Mouse (Mus musculus) CD4-positive, CD25-positive, alpha-beta regulatory T cell, adult 2 months (primary cell): ENCODE data around the gene Ptprc.

Source experiments
- DNase-seq: peaks from one replicate; pipeline ENCODE4 v3.0.0-alpha.2; 2012; ENCODE audit warnings: low read depth, low spot score

Ptprc gene

DNA sequence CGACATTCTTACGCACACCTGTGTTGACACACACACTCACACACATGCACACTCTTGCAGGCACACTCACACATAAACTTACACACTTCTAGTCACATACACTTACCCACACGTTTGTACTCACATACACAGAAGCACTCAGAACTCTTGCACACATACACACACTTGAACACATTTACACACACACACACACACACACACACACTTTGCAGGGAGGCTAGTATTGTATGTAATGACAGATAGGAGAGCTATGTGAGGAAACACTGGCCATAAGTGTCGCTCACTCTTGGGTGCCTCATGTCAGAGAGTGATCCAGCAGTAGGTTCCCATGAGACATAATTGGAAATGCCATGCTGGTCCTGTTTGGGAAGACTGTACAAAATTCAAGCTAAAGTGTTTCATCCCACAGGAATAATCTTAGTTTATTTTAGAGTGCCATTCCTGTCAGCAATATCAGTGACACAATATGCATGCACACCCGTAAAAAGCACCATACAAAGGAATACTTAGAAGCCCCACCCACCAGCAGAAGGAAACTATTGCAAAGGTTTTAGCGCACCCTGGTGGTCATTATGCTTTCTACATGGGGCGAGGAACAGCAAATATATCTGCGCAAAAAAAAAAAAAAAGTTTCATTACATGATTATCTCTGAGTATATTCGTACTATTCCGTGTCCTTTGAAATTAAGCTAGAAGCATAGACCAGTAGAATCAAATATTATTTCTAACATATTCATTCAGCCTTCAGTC, 131.1 kb downstream of the Ptprc start:
- DNase-seq = peak; percentile 90

DNA sequence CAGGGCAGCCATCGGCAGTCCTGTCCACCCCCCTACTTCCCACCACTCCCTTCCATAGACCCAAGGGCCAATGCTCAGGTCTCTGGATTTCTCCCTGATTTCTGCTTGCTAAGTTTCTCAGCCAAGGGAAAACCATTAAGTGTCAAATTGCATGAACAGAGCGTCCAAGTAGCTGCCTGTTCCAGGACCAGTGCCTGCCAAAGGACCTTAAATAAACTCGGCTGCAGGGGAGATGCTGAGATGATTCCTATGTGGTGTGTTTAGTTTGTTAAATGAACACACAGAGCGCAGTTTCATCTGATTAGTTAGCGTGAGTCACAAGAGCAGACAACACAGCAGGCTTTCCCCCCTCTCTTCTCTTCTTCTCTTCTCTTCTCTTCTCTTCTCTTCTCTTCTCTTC, 135.0 kb downstream of the Ptprc start:
- no peak for DNase-seq

DNA sequence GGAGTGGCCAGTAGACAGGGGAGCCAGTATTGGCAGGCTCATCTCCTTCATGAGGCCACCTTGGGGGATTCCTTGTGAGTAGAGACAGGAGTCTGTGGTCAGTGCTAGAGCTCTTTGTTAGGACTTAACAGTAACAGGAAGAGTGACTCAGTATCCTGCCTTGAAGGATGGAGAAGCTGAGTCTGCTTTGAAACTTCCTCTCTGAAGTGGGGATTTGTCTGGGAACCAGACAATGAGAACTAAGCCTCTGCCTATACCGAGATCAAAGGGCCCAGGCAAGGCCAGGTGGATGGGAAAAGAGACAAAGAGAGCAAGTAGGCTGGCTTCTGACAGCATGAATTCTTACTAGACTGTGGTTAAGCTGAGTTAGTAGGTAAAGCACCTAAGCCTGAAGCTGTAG, 136.3 kb downstream of the Ptprc start:
- peak; percentile 25 for DNase-seq

DNA sequence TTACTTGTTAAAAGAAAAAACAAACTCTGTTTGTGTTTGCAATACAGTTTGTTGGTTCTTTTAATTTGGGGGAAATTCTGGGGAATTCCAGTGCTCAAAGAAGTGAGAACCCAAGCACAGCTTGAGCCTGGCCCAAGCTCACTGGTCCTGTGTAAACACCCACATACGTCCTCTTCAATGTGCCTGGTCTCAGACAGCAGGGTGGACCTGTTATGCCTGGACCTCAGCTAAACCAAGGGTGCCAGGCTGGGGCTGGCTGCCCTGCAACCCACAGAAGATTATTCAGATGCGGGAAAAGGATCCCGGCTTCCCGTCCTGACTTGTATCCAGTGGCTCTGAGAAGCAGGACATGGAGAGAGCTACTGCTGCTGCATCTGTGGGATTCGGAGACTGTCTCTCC, 138.0 kb downstream of the Ptprc start:
- peak; percentile 8 for DNase-seq

DNA sequence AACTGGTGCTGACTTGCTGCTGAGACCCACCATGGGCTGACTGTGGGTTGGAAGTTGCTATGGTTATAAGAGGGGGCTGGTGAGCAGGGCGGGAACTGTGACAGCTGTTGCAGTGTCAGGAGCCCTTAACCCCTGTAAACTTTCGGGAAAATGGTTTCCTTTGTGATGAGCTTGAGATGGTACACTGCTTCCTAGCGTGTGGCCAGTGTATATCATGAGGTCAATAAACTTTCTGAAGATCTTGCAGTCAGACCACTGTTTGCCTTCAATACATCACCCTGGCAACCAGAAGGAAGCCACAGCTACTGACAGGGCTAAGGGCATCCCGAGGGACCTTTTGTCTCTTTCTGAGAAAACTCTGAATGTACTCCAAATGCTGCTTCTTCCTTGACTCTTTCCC, 145.9 kb downstream of the Ptprc start:
- DNase-seq = no peak

DNA sequence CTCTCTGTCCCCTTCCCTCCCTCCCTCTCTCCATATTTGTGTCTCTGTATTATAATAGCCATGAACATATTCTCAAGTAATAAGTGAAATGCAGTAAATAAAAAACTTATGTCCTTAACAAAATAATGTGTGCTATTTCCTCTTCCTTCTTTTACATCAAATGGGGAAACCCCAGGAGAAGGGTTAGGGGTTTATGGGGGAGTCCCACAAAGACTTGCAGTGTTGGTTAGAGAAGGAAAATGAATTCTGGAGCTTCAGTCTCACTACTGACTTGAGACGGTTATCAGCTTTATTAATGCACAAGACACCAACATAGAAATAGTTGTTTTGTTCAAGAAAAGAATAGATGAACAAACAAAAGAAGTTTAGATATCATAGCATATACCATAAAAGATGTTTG, 150.2 kb downstream of the Ptprc start:
- DNase-seq = no peak

DNA sequence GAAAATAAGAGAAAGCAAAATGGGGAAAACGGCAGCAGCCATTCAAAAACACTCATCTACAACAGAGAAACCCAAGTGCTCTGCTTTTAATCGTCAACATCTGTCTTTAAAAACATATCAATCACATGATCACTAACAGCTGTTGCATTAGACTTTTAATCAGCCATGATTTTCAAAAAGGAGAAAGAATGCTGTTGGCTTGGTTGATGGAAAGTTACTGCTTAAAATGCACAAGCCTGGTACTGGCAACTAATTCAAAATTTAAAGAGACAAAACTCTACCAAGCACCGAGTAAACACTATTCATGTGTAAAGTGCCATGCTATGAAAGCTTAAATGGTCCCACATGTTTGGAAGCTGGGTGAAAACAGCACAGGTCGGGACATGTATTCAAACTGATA, 151.9 kb downstream of the Ptprc start:
- DNase-seq = no peak

DNA sequence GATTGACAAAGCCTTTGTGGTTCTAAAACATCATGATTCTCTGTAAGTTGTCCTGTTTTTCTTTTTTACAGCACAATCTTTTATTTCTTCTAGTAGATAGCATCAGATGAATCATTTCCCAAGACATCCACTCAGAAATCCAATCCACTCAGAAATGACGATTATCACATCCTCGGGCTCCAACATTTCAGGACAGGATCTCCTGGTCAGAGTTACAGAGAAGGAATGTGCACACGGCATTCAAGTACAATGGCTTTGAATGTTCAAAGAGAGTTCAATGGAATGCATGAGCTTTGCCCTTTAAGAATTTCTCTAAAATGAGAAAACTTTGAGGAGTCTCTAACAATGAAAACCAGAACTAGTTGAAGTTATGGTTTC, 152.6 kb downstream of the Ptprc start:
- no peak for DNase-seq

DNA sequence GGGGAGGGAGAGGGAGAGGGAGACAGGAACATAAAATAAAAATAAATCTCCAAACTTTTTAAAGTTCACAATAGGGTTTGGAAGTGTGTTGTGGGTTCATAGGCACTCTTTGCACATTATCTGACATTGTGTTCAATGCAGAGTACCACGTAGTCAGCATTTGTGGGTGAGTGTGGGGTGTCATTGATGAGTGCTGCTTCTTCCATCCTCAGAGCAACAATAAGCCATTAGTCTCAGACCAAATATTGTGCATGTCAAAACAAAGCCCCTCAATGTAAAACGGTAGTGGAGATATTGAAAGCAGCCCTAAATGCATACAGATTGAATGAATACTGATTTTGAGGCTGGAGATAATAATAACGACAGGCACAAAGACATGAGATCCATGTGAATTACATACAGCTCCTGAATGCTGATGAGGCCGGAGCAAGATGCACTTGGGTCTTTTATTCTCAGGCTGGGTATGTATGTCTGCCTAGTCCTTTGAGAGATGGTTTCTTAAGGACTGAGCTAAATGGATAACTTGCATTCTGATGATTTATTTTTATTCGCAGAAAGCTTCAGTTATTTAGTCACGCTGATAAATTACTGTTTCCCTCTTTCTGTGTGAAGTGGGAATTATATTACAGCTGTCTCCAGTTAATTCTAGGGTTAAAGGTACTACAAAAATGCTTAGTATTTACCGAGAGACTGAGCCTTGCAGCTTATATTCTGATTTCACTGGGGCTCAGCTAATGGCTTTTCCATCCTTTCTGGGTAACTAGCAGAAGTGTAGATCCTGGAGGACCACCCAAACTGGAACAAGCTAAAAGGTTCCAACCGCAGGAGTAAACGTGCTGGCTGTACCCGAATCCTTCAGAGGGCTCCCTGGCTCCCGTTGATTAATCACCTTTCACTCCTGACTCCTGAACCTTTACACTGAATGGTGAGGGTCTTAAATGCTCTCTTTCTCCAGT, 153.3 kb downstream of the Ptprc start:
- DNase-seq = no peak
